Mouse (Mus musculus) forebrain, embryonic 15.5 days (tissue): Measurements from ENCODE around the gene Fam196b. TPM values are rescaled to one million over a fixed set of nuclear protein-coding genes. Genes with fewer than 3 reads are reported as not detected.

Source experiments
- ATAC-seq: fragments of 200-750 bp; cut with Nextera tagmentation; replicated peaks from 2 replicates; pipeline ENCODE4 v1.8.0; 2017; ENCODE audit warnings: mild to moderate bottlenecking, moderate TSS enrichment, moderate library complexity
- H3K27ac ChIP-seq: fragments of 300-500 bp; sonication (generic); replicated peaks from 2 replicates; pipeline ENCODE4 v1.5.1; 2015; ENCODE audit warnings: mild to moderate bottlenecking, inconsistent platforms
- H3K27me3 ChIP-seq: fragments of 300-500 bp; sonication (generic); 2 replicates; pipeline ENCODE4 v1.6.1; 2015; ENCODE audit warnings: inconsistent platforms
- H3K36me3 ChIP-seq: fragments of 300-500 bp; sonication (generic); 2 replicates; pipeline ENCODE4 v1.6.1; 2015; ENCODE audit warnings: mild to moderate bottlenecking, inconsistent platforms
- H3K4me1 ChIP-seq: fragments of 300-500 bp; sonication (generic); 2 replicates; pipeline ENCODE4 v1.6.1; 2015; ENCODE audit warnings: inconsistent platforms
- H3K4me2 ChIP-seq: fragments of 300-500 bp; sonication (generic); replicated peaks from 2 replicates; pipeline ENCODE4 v1.6.1; 2015; ENCODE audit warnings: mild to moderate bottlenecking, inconsistent platforms
- H3K4me3 ChIP-seq: fragments of 300-500 bp; sonication (generic); 2 replicates; pipeline ENCODE4 v1.5.1; 2015; ENCODE audit warnings: mild to moderate bottlenecking, inconsistent platforms
- H3K9ac ChIP-seq: fragments of 300-500 bp; sonication (generic); replicated peaks from 2 replicates; pipeline ENCODE4 v1.6.1; 2015; ENCODE audit warnings: mild to moderate bottlenecking, inconsistent platforms
- H3K9me3 ChIP-seq: fragments of 300-500 bp; sonication (generic); 2 replicates; pipeline ENCODE4 v1.6.1; 2016; ENCODE audit warnings: inconsistent platforms
- WGBS: fragments of 180-500 bp; shearing (Covaris S2); methylation state at CpG from one replicate; pipeline ENCODE4 v1.1.7; 2015; ENCODE audit warnings: mixed read lengths; 5-methylcytosine and 5-hydroxymethylcytosine counted together
- polyA plus RNA-seq: library from polyadenylated mRNA; unstranded; fragments of >200 nt; fragmentation: Nextera tagmentation; extraction: Ambion mirVana; gene quantifications from 2 replicates; pipeline ENCODE4 v1.2.1, GENCODE M21; 2015

Gene Fam196b
- polyA plus RNA-seq, 1 experiment from 2014 or later = 1.9 TPM

DNA sequence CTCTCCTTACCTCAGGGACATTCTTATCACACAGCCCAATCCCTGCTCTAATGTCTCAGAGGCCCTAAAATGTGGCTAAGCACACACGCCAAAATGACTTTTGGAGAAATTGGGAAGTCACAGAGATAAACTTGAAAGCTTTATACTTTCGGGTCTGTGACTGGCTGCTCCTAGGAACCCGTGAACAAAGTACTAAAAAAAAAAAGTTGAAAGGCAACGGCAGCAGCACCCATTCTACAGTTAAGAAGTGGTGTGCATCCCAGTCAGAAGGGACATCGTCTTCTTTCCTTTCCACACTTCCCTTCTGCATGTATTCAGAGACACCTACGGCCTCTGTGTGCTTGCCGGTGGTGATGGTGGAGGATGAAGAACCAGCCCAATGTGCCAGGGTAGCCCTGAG lies 14.6 kb upstream of the Fam196b start:
- no peak overlapping the region for H3K9ac ChIP-seq
- WGBS = 94% methylated on average over 7 of the region's 7 CpGs
- H3K4me2 ChIP-seq = no peak overlapping the region
- no peaks in the 10 kb centered on the region for H3K27me3 ChIP-seq
- no peak overlapping the region for H3K4me3 ChIP-seq
- H3K27ac ChIP-seq = no peak overlapping the region
- peaks cover 7% of the 10 kb centered on the region for H3K4me1 ChIP-seq
- H3K36me3 ChIP-seq = no peaks in the 10 kb centered on the region
- no peaks in the 10 kb centered on the region for H3K9me3 ChIP-seq
- ATAC-seq = no peak

DNA sequence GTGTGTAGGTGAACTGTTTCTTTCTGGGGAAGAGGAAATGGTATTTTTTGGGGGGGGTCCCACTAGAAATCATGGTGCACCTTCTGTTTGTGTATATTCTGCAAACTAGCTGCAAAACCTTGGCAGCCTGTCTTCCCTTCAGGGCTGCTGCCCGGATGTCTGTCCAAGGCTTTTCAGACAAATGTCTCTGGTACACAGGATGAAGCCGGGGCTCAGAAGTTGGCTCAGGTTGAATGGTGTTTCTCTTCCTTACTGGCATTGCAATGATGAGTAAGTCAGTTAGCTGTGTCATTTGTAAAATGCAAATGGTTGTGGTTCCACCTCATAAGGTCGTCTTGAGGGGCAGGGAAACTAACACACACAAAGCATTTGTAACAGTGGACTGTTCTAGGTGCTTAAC lies 8.4 kb upstream of the Fam196b start:
- ATAC-seq = no peak
- 76% methylated on average over 3 of the region's 3 CpGs for WGBS
- Histone ChIP-seq H3K4me2 (no peak overlapping the region), H3K9ac (no peak overlapping the region), H3K9me3 (no peaks in the 10 kb centered on the region), H3K27ac (no peak overlapping the region), H3K27me3 (no peaks in the 10 kb centered on the region), H3K4me3 (no peak overlapping the region), H3K4me1 (no peaks in the 10 kb centered on the region), H3K36me3 (no peaks in the 10 kb centered on the region)

- Histone ChIP-seq H3K36me3 (no peaks in the 10 kb centered on the region), H3K4me3 (no peak overlapping the region), H3K9ac (no peak overlapping the region), H3K27me3 (no peaks in the 10 kb centered on the region), H3K4me2 (no peak overlapping the region), H3K9me3 (no peaks in the 10 kb centered on the region), H3K4me1 (no peaks in the 10 kb centered on the region), H3K27ac (no peak overlapping the region)
- ATAC-seq = no peak
- 94% methylated on average over 3 of the region's 3 CpGs for whole genome bisulfite sequencing
Observed at GRCm38 (mm10) chr11:34308731-34309130, 5.9 kb upstream of the Fam196b start.

DNA sequence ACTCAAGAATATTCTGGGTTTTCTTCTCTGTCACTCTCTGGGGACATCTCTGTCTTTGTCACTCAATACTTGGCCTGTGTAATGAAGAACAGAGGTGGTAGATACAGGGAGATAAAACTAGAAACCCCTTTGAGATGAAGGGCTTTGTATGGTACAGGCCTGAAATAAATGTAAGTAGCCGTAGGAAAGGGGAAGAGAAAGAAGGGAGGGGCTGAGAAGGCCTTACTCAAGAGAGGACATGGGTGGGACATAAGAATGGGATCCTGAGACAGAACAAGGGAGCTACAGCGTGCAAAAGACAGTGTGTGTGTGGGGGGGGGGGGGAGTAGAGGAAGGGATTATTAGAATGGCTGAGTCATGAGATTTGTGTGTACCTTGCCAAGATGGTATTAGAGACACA lies 5.3 kb upstream of the Fam196b start:
- H3K9me3 ChIP-seq = no peaks in the 10 kb centered on the region
- no peaks in the 10 kb centered on the region for H3K27me3 ChIP-seq
- H3K4me1 ChIP-seq = no peaks in the 10 kb centered on the region
- no peak overlapping the region for H3K27ac ChIP-seq
- no peak for ATAC-seq
- H3K4me2 ChIP-seq = no peak overlapping the region
- H3K9ac ChIP-seq = no peak overlapping the region
- H3K36me3 ChIP-seq = no peaks in the 10 kb centered on the region
- 72% methylated on average over 2 of the region's 2 CpGs for WGBS
- no peak overlapping the region for H3K4me3 ChIP-seq

DNA sequence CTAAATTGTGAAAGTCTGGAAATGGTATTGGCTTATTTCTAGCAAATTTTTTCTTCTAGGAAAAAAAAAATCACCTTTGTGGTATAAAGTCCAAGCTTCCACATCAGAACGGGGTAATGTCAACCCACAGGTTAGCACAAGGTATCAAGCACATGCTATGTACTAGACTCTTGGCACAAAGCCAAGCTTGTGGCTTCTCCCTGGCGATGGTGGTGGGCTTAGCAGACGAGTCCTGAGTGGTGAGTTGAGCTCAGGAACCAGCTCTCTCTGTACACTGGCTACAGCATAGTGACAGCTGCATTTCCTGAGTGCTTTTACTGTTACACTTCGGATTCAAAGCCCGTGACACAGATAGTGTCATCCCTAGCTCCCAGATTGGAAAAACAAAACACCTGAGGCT lies 2.9 kb upstream of the Fam196b start:
- WGBS = 66% methylated on average over 5 of the region's 5 CpGs
- H3K9ac ChIP-seq = no peak overlapping the region
- no peak overlapping the region for H3K27ac ChIP-seq
- ATAC-seq = no peak
- no peak overlapping the region for H3K4me3 ChIP-seq
- H3K4me2 ChIP-seq = no peak overlapping the region
- H3K36me3 ChIP-seq = no peaks in the 10 kb centered on the region
- peaks cover 16% of the 10 kb centered on the region for H3K4me1 ChIP-seq
- H3K9me3 ChIP-seq = no peaks in the 10 kb centered on the region
- no peaks in the 10 kb centered on the region for H3K27me3 ChIP-seq

DNA sequence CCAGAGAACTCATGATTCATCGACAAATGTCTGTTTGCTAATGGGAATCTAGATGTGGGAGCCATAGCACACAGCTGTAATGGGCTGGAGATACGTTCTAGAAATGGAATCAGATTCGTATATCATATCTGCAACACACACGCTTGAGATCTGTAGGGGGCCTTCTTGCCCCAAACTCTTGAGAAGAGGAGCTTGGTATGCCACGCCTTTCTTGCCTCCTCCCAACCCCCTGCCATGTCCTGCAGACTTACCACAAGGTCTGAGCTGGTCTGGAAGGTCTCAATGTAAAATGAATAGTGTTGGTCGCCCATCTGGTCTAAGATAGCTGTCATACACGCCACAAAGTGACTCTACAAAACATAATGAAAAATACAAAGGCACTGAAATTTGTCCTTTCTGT lies 2.4 kb upstream of the Fam196b start:
- Histone ChIP-seq H3K36me3 (no peaks in the 10 kb centered on the region), H3K9me3 (no peaks in the 10 kb centered on the region), H3K4me2 (no peak overlapping the region), H3K27ac (no peak overlapping the region), H3K9ac (no peak overlapping the region), H3K27me3 (no peaks in the 10 kb centered on the region), H3K4me3 (no peak overlapping the region), H3K4me1 (peaks cover 21% of the 10 kb centered on the region)
- no peak for ATAC-seq
- 88% methylated on average over 7 of the region's 7 CpGs for WGBS

DNA sequence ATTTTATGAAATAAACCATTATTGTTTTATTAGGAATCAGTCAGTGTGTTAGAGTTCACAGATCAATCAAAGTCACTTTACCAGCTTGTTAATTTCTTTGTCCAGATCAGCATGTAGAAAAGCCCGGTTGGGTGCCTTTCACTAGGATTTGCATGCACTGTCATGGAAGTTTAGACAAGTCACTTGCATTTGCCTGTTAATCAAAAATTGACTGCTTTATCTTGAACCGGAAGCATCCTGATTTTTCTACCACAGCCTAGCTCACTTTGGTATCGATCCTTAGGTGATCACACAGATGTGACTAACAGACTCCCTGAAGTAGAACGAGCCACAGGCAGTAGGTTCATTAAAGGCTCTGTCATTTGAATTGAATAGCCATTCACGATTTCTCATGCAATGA lies 761 bp downstream of the Fam196b start:
- no peak for ATAC-seq
- peak overlapping the region; percentile 60 for H3K4me2 ChIP-seq
- peaks cover 23% of the 10 kb centered on the region for H3K4me1 ChIP-seq
- H3K9ac ChIP-seq = peak overlapping the region; percentile 46; the same call in 1 of the 2 replicates
- no peaks in the 10 kb centered on the region for H3K36me3 ChIP-seq
- no peaks in the 10 kb centered on the region for H3K27me3 ChIP-seq
- no peaks in the 10 kb centered on the region for H3K9me3 ChIP-seq
- 2% methylated on average over 5 of the region's 5 CpGs for WGBS
- H3K4me3 ChIP-seq = peak overlapping the region; percentile 43
- H3K27ac ChIP-seq = no peak overlapping the region

DNA sequence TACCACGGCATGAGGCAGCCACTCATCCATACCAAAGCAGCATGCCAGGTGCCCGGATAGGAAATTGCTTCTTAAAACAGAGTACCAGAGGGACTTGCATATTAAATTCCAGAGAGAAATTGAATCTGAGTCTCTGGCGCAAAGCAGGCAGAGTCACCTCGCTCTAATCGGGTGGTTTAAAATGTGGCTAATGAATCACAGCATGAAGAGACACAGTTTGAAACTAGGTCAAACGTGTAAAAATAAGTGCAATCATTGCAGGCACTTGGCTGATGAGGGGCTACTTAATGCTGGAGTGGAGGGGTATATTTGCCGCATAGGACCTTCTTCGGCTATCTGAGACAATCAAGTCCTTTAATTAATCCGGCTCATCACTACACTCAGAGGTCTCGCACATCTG lies 1.6 kb downstream of the Fam196b start:
- no peak overlapping the region for H3K9ac ChIP-seq
- no peak for ATAC-seq
- H3K27ac ChIP-seq = no peak overlapping the region
- peak overlapping the region; percentile 43 for H3K4me3 ChIP-seq
- H3K4me2 ChIP-seq = peak overlapping the region; percentile 60
- no peaks in the 10 kb centered on the region for H3K9me3 ChIP-seq
- 36% methylated on average over 10 of the region's 10 CpGs for WGBS
- H3K27me3 ChIP-seq = no peaks in the 10 kb centered on the region
- peaks cover 23% of the 10 kb centered on the region for H3K4me1 ChIP-seq
- H3K36me3 ChIP-seq = no peaks in the 10 kb centered on the region

DNA sequence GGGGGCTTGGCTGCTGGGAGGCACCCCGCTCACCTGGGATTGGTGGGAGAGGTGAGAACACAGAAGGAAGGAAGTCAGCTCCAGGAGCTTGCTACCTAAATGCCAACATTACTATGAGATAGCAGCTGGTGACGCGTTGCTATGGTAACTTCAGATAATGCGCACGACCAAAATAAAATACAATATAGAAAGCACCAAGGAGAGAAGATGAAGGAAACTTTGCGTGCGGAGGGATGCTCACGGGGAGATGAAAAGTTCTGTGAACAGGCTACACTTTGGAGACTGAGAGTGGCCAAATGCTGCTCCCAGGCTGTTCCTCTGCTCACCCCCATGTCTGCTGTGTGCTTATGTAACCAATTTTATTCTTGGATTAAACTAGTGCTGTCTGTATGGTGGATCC lies 2.4 kb downstream of the Fam196b start:
- no peak overlapping the region for H3K9ac ChIP-seq
- H3K4me2 ChIP-seq = peak overlapping the region; percentile 22
- 0 out of 2 replicates have a peak, but pooled peaks have one; percentile 9 for ATAC-seq
- H3K27ac ChIP-seq = no peak overlapping the region
- H3K4me3 ChIP-seq = no peak overlapping the region
- WGBS = 67% methylated on average over 8 of the region's 8 CpGs
- no peaks in the 10 kb centered on the region for H3K27me3 ChIP-seq
- H3K9me3 ChIP-seq = no peaks in the 10 kb centered on the region
- no peaks in the 10 kb centered on the region for H3K36me3 ChIP-seq
- peaks cover 23% of the 10 kb centered on the region for H3K4me1 ChIP-seq

DNA sequence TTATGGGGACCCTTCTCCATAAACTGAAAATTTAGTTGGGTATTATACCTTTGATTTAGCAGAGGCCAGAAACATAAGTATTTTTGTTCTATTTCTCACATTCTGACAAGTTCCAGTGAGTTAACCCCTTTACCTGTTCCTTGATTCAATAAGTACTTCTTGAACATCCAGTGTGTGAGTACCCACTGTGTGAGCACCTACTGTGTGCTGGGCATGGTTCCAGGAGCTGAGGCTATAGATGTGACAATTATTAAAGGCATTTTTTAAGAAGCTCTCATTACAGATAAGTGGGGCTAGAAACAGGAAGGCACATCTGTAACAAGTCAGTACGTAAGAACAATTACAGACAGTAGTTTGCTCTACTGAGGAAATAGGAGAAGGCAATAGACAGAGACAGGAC lies 4.7 kb downstream of the Fam196b start:
- H3K9ac ChIP-seq = no peak overlapping the region
- H3K36me3 ChIP-seq = no peaks in the 10 kb centered on the region
- no peak overlapping the region for H3K4me2 ChIP-seq
- peaks cover 23% of the 10 kb centered on the region for H3K4me1 ChIP-seq
- H3K27ac ChIP-seq = no peak overlapping the region
- H3K27me3 ChIP-seq = no peaks in the 10 kb centered on the region
- H3K9me3 ChIP-seq = no peaks in the 10 kb centered on the region
- no peak for ATAC-seq
- 80% methylated on average over 1 of the region's 1 CpGs for WGBS
- no peak overlapping the region for H3K4me3 ChIP-seq

GRCm38 (mm10) chr11:34323664-34324063 lies 9.0 kb downstream of the Fam196b start:
- H3K4me1 ChIP-seq = no peaks in the 10 kb centered on the region
- H3K27ac ChIP-seq = no peak overlapping the region
- no peak for ATAC-seq
- H3K9ac ChIP-seq = no peak overlapping the region
- H3K4me2 ChIP-seq = no peak overlapping the region
- no peak overlapping the region for H3K4me3 ChIP-seq
- WGBS = 77% methylated on average over 8 of the region's 8 CpGs
- H3K27me3 ChIP-seq = no peaks in the 10 kb centered on the region
- H3K36me3 ChIP-seq = no peaks in the 10 kb centered on the region
- H3K9me3 ChIP-seq = no peaks in the 10 kb centered on the region

DNA sequence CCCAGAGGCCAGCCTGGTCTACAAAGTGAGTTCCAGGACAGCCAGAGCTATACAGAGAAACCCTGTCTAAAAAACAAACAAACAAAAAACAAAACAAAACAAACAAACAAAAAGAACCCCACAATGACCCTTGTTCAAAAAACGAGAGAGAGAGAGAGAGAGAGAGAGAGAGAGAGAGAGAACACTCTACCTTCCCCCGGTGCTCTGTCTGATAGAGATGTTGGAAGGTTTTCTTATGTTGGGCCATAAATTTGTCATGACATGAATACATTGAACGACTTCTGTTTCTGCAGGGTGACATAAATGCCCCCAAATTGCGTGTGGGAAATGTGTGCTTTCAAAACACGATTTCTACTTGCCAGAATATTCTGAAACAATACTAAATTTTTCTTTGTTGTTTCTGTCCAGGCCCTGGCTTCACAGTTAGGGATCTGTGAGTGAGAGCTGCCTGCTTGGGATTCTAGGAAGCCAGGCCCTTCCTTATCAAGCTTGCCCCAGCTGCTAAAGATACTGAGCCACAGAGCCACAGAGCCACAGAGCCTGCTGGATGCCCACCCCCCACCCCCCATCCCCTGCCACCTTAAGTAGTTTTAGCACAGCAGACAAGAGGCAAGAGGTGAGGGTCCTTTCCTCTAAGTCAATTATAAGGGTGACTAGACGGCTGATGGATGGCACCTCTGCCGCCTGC lies 17.9 kb downstream of the Fam196b start:
- no peaks in the 10 kb centered on the region for H3K9me3 ChIP-seq
- H3K9ac ChIP-seq = no peak overlapping the region
- ATAC-seq = no peak
- WGBS = 76% methylated on average over 7 of the region's 7 CpGs
- no peak overlapping the region for H3K27ac ChIP-seq
- no peak overlapping the region for H3K4me2 ChIP-seq
- no peaks in the 10 kb centered on the region for H3K36me3 ChIP-seq
- H3K27me3 ChIP-seq = no peaks in the 10 kb centered on the region
- H3K4me3 ChIP-seq = no peak overlapping the region
- peaks cover 6% of the 10 kb centered on the region; the same call in 1 of the 2 replicates for H3K4me1 ChIP-seq

- ATAC-seq = no peak
- H3K9me3 ChIP-seq = no peaks in the 10 kb centered on the region
- H3K4me1 ChIP-seq = no peaks in the 10 kb centered on the region
- 81% methylated on average over 1 of the region's 1 CpGs for WGBS
- H3K4me3 ChIP-seq = no peak overlapping the region
- H3K36me3 ChIP-seq = no peaks in the 10 kb centered on the region
- H3K27me3 ChIP-seq = no peaks in the 10 kb centered on the region
- H3K4me2 ChIP-seq = no peak overlapping the region
- no peak overlapping the region for H3K9ac ChIP-seq
- H3K27ac ChIP-seq = no peak overlapping the region
Observed at GRCm38 (mm10) chr11:34337907-34338306, 23.3 kb downstream of the Fam196b start.
